Mouse (Mus musculus): ENCODE measurements at regions not wholly inside any gene's neighbourhood (a gene's known extent, or its start where the extent isn't known, plus 50 kb on each side); places are given as distances from the start of the nearest gene placed in this dataset.

GRCm38 (mm10) chr15:61154166-61154565 lies 231.4 kb upstream of the A1bg start:
- H3K4me2 ChIP-seq (ENCODE audit: low read depth) = no peak overlapping the region
- H3K9ac ChIP-seq (replicated peaks) = no peak overlapping the region
- no peak for DNase-seq (ENCODE audit: low read depth in 3 of 3, low spot score in 3 of 3)
- no peaks in the 10 kb centered on the region for H3K9me3 ChIP-seq (ENCODE audit: control insufficient read depth, low read length)
- no peaks in the 10 kb centered on the region for H3K4me1 ChIP-seq (replicated peaks; ENCODE audit: control insufficient read depth in 2 of 2, insufficient read depth in 2 of 2, low read length in 1 of 2)
- 56% methylated on average over 12 of the region's 12 CpGs for WGBS (ENCODE audit: insufficient replicate concordance)
- TF ChIP-seq CTCF (IDR thresholded peaks at IDR 0.05; ENCODE audit: low read depth) (no peak), EP300 (IDR thresholded peaks at IDR 0.05; ENCODE audit: low read depth) (no peak)
- no peak overlapping the region for H3K4me3 ChIP-seq (ENCODE audit: insufficient read depth in 1 of 2, low read depth in 2 of 2, low read length in 2 of 2)
- no peak overlapping the region for H3K27ac ChIP-seq
- no peaks in the 10 kb centered on the region for H3K36me3 ChIP-seq (replicated peaks; ENCODE audit: control insufficient read depth, insufficient read depth, low read depth)
- no peak for ATAC-seq (ENCODE audit: insufficient read depth)
- no peaks in the 10 kb centered on the region for H3K27me3 ChIP-seq (ENCODE audit: control insufficient read depth, insufficient read depth, low read length)

GRCm38 (mm10) chr15:61142851-61143250 lies 220.0 kb upstream of the A1bg start:
- ATAC-seq (ENCODE audit: insufficient read depth) (no peak), DNase-seq (ENCODE audit: low read depth in 3 of 3, low spot score in 3 of 3) (no peak)
- H3K27me3 ChIP-seq (ENCODE audit: control insufficient read depth, insufficient read depth, low read length) = no peaks in the 10 kb centered on the region
- no peak overlapping the region for H3K4me2 ChIP-seq (ENCODE audit: low read depth)
- TF ChIP-seq EP300 (IDR thresholded peaks at IDR 0.05; ENCODE audit: low read depth) (no peak), CTCF (IDR thresholded peaks at IDR 0.05; ENCODE audit: low read depth) (no peak)
- H3K36me3 ChIP-seq (replicated peaks; ENCODE audit: control insufficient read depth, insufficient read depth, low read depth) = no peaks in the 10 kb centered on the region
- no peak overlapping the region for H3K4me3 ChIP-seq (ENCODE audit: insufficient read depth in 1 of 2, low read depth in 2 of 2, low read length in 2 of 2)
- no peaks in the 10 kb centered on the region for H3K4me1 ChIP-seq (replicated peaks; ENCODE audit: control insufficient read depth in 2 of 2, insufficient read depth in 2 of 2, low read length in 1 of 2)
- H3K27ac ChIP-seq = no peak overlapping the region
- no peak overlapping the region for H3K9ac ChIP-seq (replicated peaks)
- 46% methylated on average over 3 of the region's 3 CpGs for WGBS (ENCODE audit: insufficient replicate concordance)
- no peaks in the 10 kb centered on the region for H3K9me3 ChIP-seq (ENCODE audit: control insufficient read depth, low read length)

- H3K4me2 ChIP-seq (ENCODE audit: low read depth) = no peak overlapping the region
- H3K36me3 ChIP-seq (replicated peaks; ENCODE audit: control insufficient read depth, insufficient read depth, low read depth) = no peaks in the 10 kb centered on the region
- no peaks in the 10 kb centered on the region for H3K27me3 ChIP-seq (ENCODE audit: control insufficient read depth, insufficient read depth, low read length)
- H3K4me1 ChIP-seq (replicated peaks; ENCODE audit: control insufficient read depth in 2 of 2, insufficient read depth in 2 of 2, low read length in 1 of 2) = no peaks in the 10 kb centered on the region
- no peaks in the 10 kb centered on the region for H3K9me3 ChIP-seq (ENCODE audit: control insufficient read depth, low read length)
- WGBS (ENCODE audit: insufficient replicate concordance) = 70% methylated on average over 5 of the region's 5 CpGs
- H3K27ac ChIP-seq = no peak overlapping the region
- no peak overlapping the region for H3K4me3 ChIP-seq (ENCODE audit: insufficient read depth in 1 of 2, low read depth in 2 of 2, low read length in 2 of 2)
- no peak for DNase-seq (ENCODE audit: low read depth in 3 of 3, low spot score in 3 of 3)
- no peak for ATAC-seq (ENCODE audit: insufficient read depth)
- H3K9ac ChIP-seq (replicated peaks) = no peak overlapping the region
- TF ChIP-seq CTCF (IDR thresholded peaks at IDR 0.05; ENCODE audit: low read depth) = no peak
- no peak for TF ChIP-seq EP300 (IDR thresholded peaks at IDR 0.05; ENCODE audit: low read depth)
Observed at GRCm38 (mm10) chr15:61139151-61139550, 216.3 kb upstream of the A1bg start.

GRCm38 (mm10) chr15:61136781-61137180 lies 214.0 kb upstream of the A1bg start:
- 46% methylated on average over 2 of the region's 2 CpGs for whole genome bisulfite sequencing (ENCODE audit: insufficient replicate concordance)
- DNase-seq (ENCODE audit: low read depth in 3 of 3, low spot score in 3 of 3) (no peak), ATAC-seq (ENCODE audit: insufficient read depth) (no peak)
- Histone ChIP-seq H3K4me3 (ENCODE audit: insufficient read depth in 1 of 2, low read depth in 2 of 2, low read length in 2 of 2) (no peak overlapping the region), H3K4me1 (replicated peaks; ENCODE audit: control insufficient read depth in 2 of 2, insufficient read depth in 2 of 2, low read length in 1 of 2) (no peaks in the 10 kb centered on the region), H3K9ac (replicated peaks) (no peak overlapping the region), H3K27me3 (ENCODE audit: control insufficient read depth, insufficient read depth, low read length) (no peaks in the 10 kb centered on the region), H3K4me2 (ENCODE audit: low read depth) (no peak overlapping the region), H3K9me3 (ENCODE audit: control insufficient read depth, low read length) (no peaks in the 10 kb centered on the region), H3K36me3 (replicated peaks; ENCODE audit: control insufficient read depth, insufficient read depth, low read depth) (no peaks in the 10 kb centered on the region), H3K27ac (no peak overlapping the region)
- TF ChIP-seq EP300 (IDR thresholded peaks at IDR 0.05; ENCODE audit: low read depth) (no peak), CTCF (IDR thresholded peaks at IDR 0.05; ENCODE audit: low read depth) (no peak)

- H3K27me3 ChIP-seq (ENCODE audit: control insufficient read depth, insufficient read depth, low read length) = no peaks in the 10 kb centered on the region
- no peaks in the 10 kb centered on the region for H3K9me3 ChIP-seq (ENCODE audit: control insufficient read depth, low read length)
- no peak for DNase-seq (ENCODE audit: low read depth in 3 of 3, low spot score in 3 of 3)
- no peak overlapping the region for H3K27ac ChIP-seq
- no peak overlapping the region for H3K9ac ChIP-seq (replicated peaks)
- no peak overlapping the region for H3K4me3 ChIP-seq (ENCODE audit: insufficient read depth in 1 of 2, low read depth in 2 of 2, low read length in 2 of 2)
- no peak overlapping the region for H3K4me2 ChIP-seq (ENCODE audit: low read depth)
- no peak for TF ChIP-seq CTCF (IDR thresholded peaks at IDR 0.05; ENCODE audit: low read depth)
- no peak for TF ChIP-seq EP300 (IDR thresholded peaks at IDR 0.05; ENCODE audit: low read depth)
- ATAC-seq (ENCODE audit: insufficient read depth) = no peak
- H3K36me3 ChIP-seq (replicated peaks; ENCODE audit: control insufficient read depth, insufficient read depth, low read depth) = no peaks in the 10 kb centered on the region
- 48% methylated on average over 1 of the region's 1 CpGs for WGBS (ENCODE audit: insufficient replicate concordance)
- H3K4me1 ChIP-seq (replicated peaks; ENCODE audit: control insufficient read depth in 2 of 2, insufficient read depth in 2 of 2, low read length in 1 of 2) = no peaks in the 10 kb centered on the region
Observed at GRCm38 (mm10) chr15:61133316-61133715, 210.5 kb upstream of the A1bg start.
